Mouse (Mus musculus) intestine, embryonic 15.5 days (tissue): ENCODE results near the gene Cdc26. TPM values are rescaled to one million over a fixed set of nuclear protein-coding genes. Genes with fewer than 3 reads are reported as not detected.

Experiments used
- ATAC-seq: fragments of 200-750 bp; cut with Nextera tagmentation; 2 replicates; pipeline ENCODE4 v1.8.0; 2017; ENCODE audit warnings: moderate TSS enrichment, moderate library complexity
- H3K27ac ChIP-seq: fragments of 300-500 bp; sonication (generic); 2 replicates; pipeline ENCODE4 v1.5.1; 2015; ENCODE audit warnings: mild to moderate bottlenecking, inconsistent platforms
- H3K27me3 ChIP-seq: fragments of 300-500 bp; sonication (generic); replicated peaks from 2 replicates; pipeline ENCODE4 v1.6.1; 2015; ENCODE audit warnings: inconsistent platforms
- H3K36me3 ChIP-seq: fragments of 300-500 bp; sonication (generic); 2 replicates; pipeline ENCODE4 v1.6.1; 2015; ENCODE audit warnings: inconsistent platforms
- H3K4me1 ChIP-seq: fragments of 300-500 bp; sonication (generic); replicated peaks from 2 replicates; pipeline ENCODE4 v1.6.1; 2015; ENCODE audit warnings: inconsistent platforms
- H3K4me2 ChIP-seq: fragments of 300-500 bp; sonication (generic); replicated peaks from 2 replicates; pipeline ENCODE4 v1.6.1; 2015; ENCODE audit warnings: mild to moderate bottlenecking, inconsistent platforms
- H3K4me3 ChIP-seq: fragments of 300-500 bp; sonication (generic); replicated peaks from 2 replicates; pipeline ENCODE4 v1.5.1; 2015; ENCODE audit warnings: inconsistent platforms
- H3K9ac ChIP-seq: fragments of 300-500 bp; sonication (generic); 2 replicates; pipeline ENCODE4 v1.6.1; 2015; ENCODE audit warnings: inconsistent platforms
- H3K9me3 ChIP-seq: fragments of 300-500 bp; sonication (generic); 2 replicates; pipeline ENCODE4 v1.6.1; 2016; ENCODE audit warnings: inconsistent platforms
- WGBS: fragments of 180-500 bp; shearing (Covaris S2); methylation state at CpG from one replicate; pipeline ENCODE4 v1.1.7; 2015; 5-methylcytosine and 5-hydroxymethylcytosine counted together
- polyA plus RNA-seq: library from polyadenylated mRNA; unstranded; fragments of >200 nt; fragmentation: Nextera tagmentation; extraction: Ambion mirVana; gene quantifications from 2 replicates; pipeline ENCODE4 v1.2.1, GENCODE M21; 2015

Cdc26 gene
- polyA plus RNA-seq, 1 experiment from 2014 or later, result 147 TPM

GRCm38 (mm10) chr4:62349371-62349770 lies 59.1 kb downstream of the Cdc26 start:
- Histone ChIP-seq H3K9ac (no peak overlapping the region), H3K4me1 (peaks cover 3% of the 10 kb centered on the region), H3K4me2 (no peak overlapping the region), H3K36me3 (peaks cover 13% of the 10 kb centered on the region), H3K27ac (no peak overlapping the region), H3K27me3 (no peaks in the 10 kb centered on the region), H3K9me3 (no peaks in the 10 kb centered on the region), H3K4me3 (no peak overlapping the region)
- 92% methylated on average over 2 of the region's 2 CpGs for WGBS
- ATAC-seq, result no peak

DNA sequence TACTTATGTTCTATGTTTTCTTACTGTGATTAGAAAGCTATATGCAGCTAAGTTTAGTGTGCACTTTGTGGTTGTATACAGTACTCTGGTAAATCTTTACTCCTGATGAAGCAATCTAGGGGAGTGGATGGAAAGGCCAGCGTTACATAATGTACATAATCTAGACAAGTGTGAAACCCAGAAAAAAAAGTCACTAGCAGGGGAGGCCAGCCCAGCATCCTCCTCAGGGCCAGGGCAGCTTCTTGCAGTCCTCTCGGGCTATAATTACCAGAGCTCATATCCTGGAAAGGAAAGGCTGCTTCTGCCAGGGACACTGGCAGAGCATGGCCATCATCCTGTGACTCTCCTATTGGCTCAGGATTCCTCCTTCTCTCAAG lies 60.1 kb downstream of the Cdc26 start:
- Histone ChIP-seq H3K27me3 (no peaks in the 10 kb centered on the region), H3K9me3 (no peaks in the 10 kb centered on the region), H3K4me3 (no peak overlapping the region), H3K36me3 (peaks cover 17% of the 10 kb centered on the region), H3K9ac (no peak overlapping the region), H3K27ac (peak overlapping the region; percentile 23; the same call in 1 of the 2 replicates), H3K4me1 (peaks cover 3% of the 10 kb centered on the region), H3K4me2 (no peak overlapping the region)
- ATAC-seq, result no peak
- 34% methylated on average over 2 of the region's 2 CpGs for WGBS

DNA sequence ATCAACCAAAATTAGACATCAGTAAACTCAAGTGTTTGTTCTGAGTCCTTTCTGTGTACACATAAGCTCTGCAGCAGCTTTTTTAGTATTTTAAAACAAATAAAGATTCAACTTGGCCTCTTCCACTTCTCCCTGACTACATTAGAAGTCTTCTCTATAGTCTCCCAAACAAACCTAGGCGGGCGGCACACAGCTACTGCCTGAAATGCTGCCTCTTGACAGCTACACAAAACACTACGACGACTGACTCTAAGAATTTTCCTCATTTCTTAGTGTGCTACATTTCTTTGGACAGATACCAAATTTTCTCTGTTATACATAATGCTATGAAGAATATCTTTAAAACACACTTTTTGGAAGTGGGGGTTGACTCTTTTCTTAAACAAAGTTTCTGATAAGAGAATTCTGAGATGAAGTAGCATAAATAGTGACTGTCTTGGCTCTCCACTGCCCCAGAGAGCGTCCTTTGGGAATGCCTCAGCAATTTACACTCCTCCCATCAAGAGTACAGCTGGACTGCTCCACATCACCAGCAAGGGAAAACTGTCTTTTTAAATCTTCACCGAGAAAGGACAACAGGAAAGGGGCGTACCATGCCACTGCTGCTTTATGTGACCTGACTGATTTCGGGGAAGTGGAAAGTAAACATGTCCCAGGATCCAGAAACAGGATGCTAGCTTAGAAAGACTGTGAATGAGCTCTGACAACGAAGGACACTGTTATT lies 60.7 kb downstream of the Cdc26 start:
- no peak overlapping the region for H3K4me2 ChIP-seq
- H3K9ac ChIP-seq, result no peak overlapping the region
- H3K36me3 ChIP-seq, result peaks cover 18% of the 10 kb centered on the region
- H3K4me3 ChIP-seq, result no peak overlapping the region
- no peaks in the 10 kb centered on the region for H3K27me3 ChIP-seq
- H3K4me1 ChIP-seq, result peaks cover 3% of the 10 kb centered on the region
- peak overlapping the region; percentile 23; the same call in 1 of the 2 replicates for H3K27ac ChIP-seq
- WGBS, result 46% methylated on average over 9 of the region's 9 CpGs
- ATAC-seq, result no peak
- H3K9me3 ChIP-seq, result no peaks in the 10 kb centered on the region

DNA sequence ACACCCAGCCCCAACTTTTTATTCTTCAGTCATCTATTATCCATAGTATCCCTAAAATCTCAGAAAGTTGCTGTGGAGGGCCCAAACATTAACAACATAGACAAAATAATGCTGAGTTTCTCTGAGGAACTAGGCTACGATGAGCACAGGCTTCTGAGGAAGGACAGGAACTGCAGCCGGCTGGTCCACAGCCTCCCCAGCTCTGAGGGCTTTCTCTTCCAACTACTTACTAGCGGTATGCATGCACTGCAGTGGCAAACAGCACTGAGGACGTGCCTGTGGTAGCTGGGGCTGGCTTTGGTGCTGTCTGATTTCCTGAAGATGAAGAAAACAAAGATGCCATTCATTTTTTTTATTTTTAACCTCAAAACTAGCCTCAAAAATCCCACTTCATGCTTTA lies 62.6 kb downstream of the Cdc26 start:
- Histone ChIP-seq H3K27ac (no peak overlapping the region), H3K4me3 (no peak overlapping the region), H3K9ac (no peak overlapping the region), H3K4me2 (no peak overlapping the region), H3K4me1 (peaks cover 3% of the 10 kb centered on the region), H3K9me3 (no peaks in the 10 kb centered on the region), H3K36me3 (peaks cover 15% of the 10 kb centered on the region), H3K27me3 (no peaks in the 10 kb centered on the region)
- 85% methylated on average over 4 of the region's 4 CpGs for WGBS
- ATAC-seq, result no peak

GRCm38 (mm10) chr4:62344000-62344399 lies 64.4 kb downstream of the Cdc26 start:
- Histone ChIP-seq H3K36me3 (peaks cover 17% of the 10 kb centered on the region), H3K9me3 (no peaks in the 10 kb centered on the region), H3K4me3 (no peak overlapping the region), H3K27ac (no peak overlapping the region), H3K9ac (no peak overlapping the region), H3K4me2 (no peak overlapping the region), H3K27me3 (no peaks in the 10 kb centered on the region), H3K4me1 (peaks cover 3% of the 10 kb centered on the region)
- ATAC-seq, result no peak
- WGBS, result 94% methylated on average over 1 of the region's 1 CpGs

DNA sequence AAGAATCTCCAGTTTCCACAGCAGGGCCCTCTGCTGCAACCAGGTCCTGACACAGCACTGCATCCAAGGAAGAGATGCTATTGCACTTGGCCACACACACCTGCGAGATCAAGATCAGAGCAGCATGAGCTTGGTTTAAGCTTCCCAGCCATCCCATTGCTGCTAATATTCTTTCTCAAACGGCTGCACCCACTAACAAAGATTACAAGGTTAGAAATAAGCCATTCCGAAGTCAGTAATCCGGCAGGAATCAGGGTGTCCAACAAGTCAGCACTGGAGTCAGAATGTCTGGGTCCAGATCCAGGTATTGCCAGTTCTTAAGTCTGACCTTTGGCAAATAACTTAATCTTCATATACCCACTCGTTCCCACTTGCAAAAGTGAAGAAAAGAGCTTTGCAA lies 69.9 kb downstream of the Cdc26 start:
- Histone ChIP-seq H3K4me3 (no peak overlapping the region), H3K9me3 (no peaks in the 10 kb centered on the region), H3K4me1 (no peaks in the 10 kb centered on the region), H3K9ac (no peak overlapping the region), H3K27ac (no peak overlapping the region), H3K4me2 (no peak overlapping the region), H3K27me3 (no peaks in the 10 kb centered on the region), H3K36me3 (peaks cover 13% of the 10 kb centered on the region; the same call in 1 of the 2 replicates)
- ATAC-seq, result no peak
- WGBS, result 88% methylated on average over 5 of the region's 5 CpGs

Other genes starting within 250 kb of the Cdc26 start
- gene Zfp37, start 177.6 kb downstream of the Cdc26 start, polyA plus RNA-seq, result 6.0 and 6.9 TPM in 2 replicates
- gene Slc31a2, start 146.1 kb downstream of the Cdc26 start, polyA plus RNA-seq, result 17.0 and 19.9 TPM in 2 replicates
- gene Fkbp15, start 48.1 kb downstream of the Cdc26 start, polyA plus RNA-seq, result 23.7 and 24.7 TPM in 2 replicates
- gene Slc31a1, start 47.9 kb downstream of the Cdc26 start, polyA plus RNA-seq, result 96.6 and 102 TPM in 2 replicates
- gene Prpf4, start 155 bp upstream of the Cdc26 start, polyA plus RNA-seq, result 17.3 and 18.7 TPM in 2 replicates
- not detected in 2 replicates for gene Rnf183, start 26.6 kb upstream of the Cdc26 start, polyA plus RNA-seq
- 7.7 and 9.1 TPM in 2 replicates for gene Wdr31, start 62.3 kb upstream of the Cdc26 start, polyA plus RNA-seq
- gene Bspry, start 71.4 kb upstream of the Cdc26 start, polyA plus RNA-seq, result 31.7 and 33.2 TPM in 2 replicates
- 61.6 and 76.4 TPM in 2 replicates for gene Hdhd3, start 94.8 kb upstream of the Cdc26 start, polyA plus RNA-seq
- gene Alad, start 111.3 kb upstream of the Cdc26 start, polyA plus RNA-seq, result 156 and 161 TPM in 2 replicates
- 70.5 and 71.5 TPM in 2 replicates for gene Pole3, start 116.4 kb upstream of the Cdc26 start, polyA plus RNA-seq
- gene 4933430I17Rik, start 116.7 kb upstream of the Cdc26 start, polyA plus RNA-seq, result 0.15 and 0.43 TPM in 2 replicates
- 43.5 and 46.3 TPM in 2 replicates for gene Rgs3, start 151.2 kb upstream of the Cdc26 start, polyA plus RNA-seq